Mouse (Mus musculus): ENCODE results near the gene Tnni1.

- TF ChIP-seq POLR2A (IDR thresholded peaks at IDR 0.05; ENCODE audit: borderline replicate concordance, extremely low read depth, insufficient read depth, insufficient read length, poor library complexity, severe bottlenecking) (no peak), CTCF (IDR thresholded peaks at IDR 0.05; ENCODE audit: borderline replicate concordance, extremely low read depth, insufficient read depth, insufficient read length) (no peak)
These were observed 19.3 kb downstream of the Tnni1 start for GRCm38 (mm10) chr1:135798492-135798891.

Measured in brain, embryonic 14.5 days (tissue).